Mouse (Mus musculus): ENCODE data around the gene Sephs1.

DNA sequence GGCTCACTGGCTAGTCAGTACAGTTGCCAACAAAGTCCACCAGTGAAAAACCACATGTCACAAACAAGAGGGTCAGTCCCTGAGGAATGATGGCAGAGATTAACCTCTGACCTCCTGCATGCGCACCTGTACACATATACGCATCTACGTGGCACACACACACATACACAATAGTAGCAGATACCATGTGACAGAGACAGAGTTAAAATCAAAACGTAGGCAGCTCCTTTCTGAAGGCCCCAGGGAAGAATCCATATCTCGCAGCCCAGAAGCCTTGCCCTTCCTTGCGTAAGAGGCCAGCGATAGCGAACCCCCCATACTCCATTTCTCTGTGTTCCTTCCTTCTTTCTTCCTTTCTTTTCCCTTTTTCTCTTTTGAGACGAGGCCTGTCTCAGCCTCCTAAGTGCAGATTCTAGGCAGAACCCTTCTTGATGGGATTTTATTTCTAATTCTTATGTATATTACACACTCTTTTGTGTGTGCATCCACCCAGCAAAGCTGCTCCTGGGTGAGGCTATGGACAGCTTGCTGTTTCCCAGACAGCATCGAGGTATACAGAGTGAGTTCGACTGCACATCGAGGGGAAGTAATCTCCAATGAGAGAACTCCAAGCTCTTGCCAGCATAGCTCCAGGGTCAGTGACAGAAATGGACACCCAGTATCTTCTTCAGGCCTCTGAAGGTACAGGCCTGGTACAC, 13.2 kb upstream of the Sephs1 start:
- TF ChIP-seq CTCF (IDR thresholded peaks at IDR 0.05; ENCODE audit: borderline replicate concordance, extremely low read depth, insufficient read depth, insufficient read length): no peak
- TF ChIP-seq POLR2A (IDR thresholded peaks at IDR 0.05; ENCODE audit: borderline replicate concordance, extremely low read depth, insufficient read depth, insufficient read length, poor library complexity, severe bottlenecking): no peak
